Mouse (Mus musculus) forebrain, embryonic 14.5 days (tissue): ENCODE data around the gene Gm20388. TPM values are rescaled to one million over a fixed set of nuclear protein-coding genes. Genes with fewer than 3 reads are reported as not detected.

Experiments used
- ATAC-seq: fragments of 200-750 bp; cut with Nextera tagmentation; 2 replicates; pipeline ENCODE4 v1.8.0; 2017; ENCODE audit warnings: mild to moderate bottlenecking, moderate library complexity
- DNase-seq: peaks from one replicate; pipeline ENCODE4 v3.0.0-alpha.2; 2015; ENCODE audit warnings: low spot score
- H3K27ac ChIP-seq: fragments of 300-500 bp; sonication (generic); 2 replicates; pipeline ENCODE4 v1.5.1; 2014; ENCODE audit warnings: low read depth, mild to moderate bottlenecking, control low read depth, low read length, moderate library complexity
- H3K27me3 ChIP-seq: fragments of 300-500 bp; sonication (generic); replicated peaks from 2 replicates; pipeline ENCODE4 v1.6.1; 2014; ENCODE audit warnings: low read length, control low read depth, mixed read lengths; ENCODE audit not compliant: control insufficient read depth, insufficient read depth
- H3K36me3 ChIP-seq: fragments of 300-500 bp; sonication (generic); 2 replicates; pipeline ENCODE4 v1.6.1; 2014; ENCODE audit warnings: low read length, control low read depth; ENCODE audit not compliant: control insufficient read depth, insufficient read depth
- H3K4me1 ChIP-seq: fragments of 300-500 bp; sonication (generic); 2 replicates; pipeline ENCODE4 v1.6.1; 2014; ENCODE audit warnings: antibody characterized with exemption, low read length, control low read depth; ENCODE audit not compliant: control insufficient read depth, insufficient read depth
- H3K4me2 ChIP-seq: fragments of 300-500 bp; sonication (generic); 2 replicates; pipeline ENCODE4 v1.6.1; 2014; ENCODE audit warnings: mild to moderate bottlenecking, control low read depth, low read length
- H3K4me3 ChIP-seq: fragments of 300-500 bp; sonication (generic); 2 replicates; pipeline ENCODE4 v1.5.1; 2014; ENCODE audit warnings: low read depth, low read length, control low read depth
- H3K9ac ChIP-seq: fragments of 300-500 bp; sonication (generic); 2 replicates; pipeline ENCODE4 v1.6.1; 2014; ENCODE audit warnings: mild to moderate bottlenecking, low read length, control low read depth, moderate library complexity
- H3K9me3 ChIP-seq: fragments of 300-500 bp; sonication (generic); replicated peaks from 2 replicates; pipeline ENCODE4 v1.6.1; 2016; ENCODE audit warnings: low read length, control low read depth, mixed read lengths; ENCODE audit not compliant: control insufficient read depth
- WGBS: fragments of 180-500 bp; shearing (Covaris S2); extraction: QIAGEN DNeasy Blood & Tissue Kit; methylation state at CpG from one replicate; pipeline ENCODE4 v1.1.7; 2014; 5-methylcytosine and 5-hydroxymethylcytosine counted together
- polyA plus RNA-seq: library from polyadenylated mRNA; unstranded; fragments of >200 nt; fragmentation: Nextera tagmentation; extraction: Ambion mirVana; gene quantifications from 2 replicates; pipeline ENCODE4 v1.2.1, GENCODE M21; 2014

Gm20388 gene
- polyA plus RNA-seq, 1 experiment from 2014 or later = 7.4 TPM

GRCm38 (mm10) chr8:123657826-123658225 lies 3747.2 kb downstream of the Gm20388 start:
- Histone ChIP-seq H3K4me3 (no peak overlapping the region), H3K4me1 (peaks cover 10% of the 10 kb centered on the region), H3K27ac (no peak overlapping the region), H3K27me3 (no peaks in the 10 kb centered on the region), H3K4me2 (no peak overlapping the region), H3K9ac (no peak overlapping the region), H3K36me3 (peaks cover 44% of the 10 kb centered on the region), H3K9me3 (no peaks in the 10 kb centered on the region)
- DNase-seq = no peak
- ATAC-seq = no peak
- 89% methylated on average over 8 of the region's 8 CpGs for WGBS

GRCm38 (mm10) chr8:123659469-123660057 lies 3748.9 kb downstream of the Gm20388 start:
- ATAC-seq (no peak), DNase-seq (no peak)
- Histone ChIP-seq H3K36me3 (peaks cover 60% of the 10 kb centered on the region), H3K4me1 (peaks cover 10% of the 10 kb centered on the region), H3K9ac (no peak overlapping the region), H3K27me3 (no peaks in the 10 kb centered on the region), H3K4me3 (no peak overlapping the region), H3K9me3 (no peaks in the 10 kb centered on the region), H3K4me2 (no peak overlapping the region), H3K27ac (no peak overlapping the region)
- 89% methylated on average over 10 of the region's 10 CpGs for WGBS

- no peak overlapping the region for H3K4me3 ChIP-seq
- H3K9me3 ChIP-seq = no peaks in the 10 kb centered on the region
- H3K27ac ChIP-seq = no peak overlapping the region
- H3K36me3 ChIP-seq = peaks cover 54% of the 10 kb centered on the region
- no peak overlapping the region for H3K9ac ChIP-seq
- no peak overlapping the region for H3K4me2 ChIP-seq
- ATAC-seq = no peak
- no peaks in the 10 kb centered on the region for H3K4me1 ChIP-seq
- no peaks in the 10 kb centered on the region for H3K27me3 ChIP-seq
- WGBS = 89% methylated on average over 11 of the region's 11 CpGs
- no peak for DNase-seq
Observed at GRCm38 (mm10) chr8:123661515-123661914, 3750.9 kb downstream of the Gm20388 start.

- Histone ChIP-seq H3K4me3 (no peak overlapping the region), H3K9me3 (no peaks in the 10 kb centered on the region), H3K9ac (no peak overlapping the region), H3K4me1 (no peaks in the 10 kb centered on the region), H3K36me3 (peaks cover 37% of the 10 kb centered on the region), H3K27ac (no peak overlapping the region), H3K4me2 (no peak overlapping the region), H3K27me3 (no peaks in the 10 kb centered on the region)
- 93% methylated on average over 6 of the region's 6 CpGs for WGBS
- DNase-seq = no peak
- ATAC-seq = no peak
Observed at GRCm38 (mm10) chr8:123665580-123665979, 3754.9 kb downstream of the Gm20388 start.

- no peaks in the 10 kb centered on the region for H3K27me3 ChIP-seq
- ATAC-seq (no peak), DNase-seq (no peak)
- H3K36me3 ChIP-seq = peaks cover 24% of the 10 kb centered on the region
- H3K4me3 ChIP-seq = no peak overlapping the region
- no peak overlapping the region for H3K9ac ChIP-seq
- no peaks in the 10 kb centered on the region for H3K9me3 ChIP-seq
- no peak overlapping the region for H3K4me2 ChIP-seq
- H3K27ac ChIP-seq = no peak overlapping the region
- 83% methylated on average over 1 of the region's 1 CpGs for WGBS
- no peaks in the 10 kb centered on the region for H3K4me1 ChIP-seq
Observed at GRCm38 (mm10) chr8:123666832-123667231, 3756.2 kb downstream of the Gm20388 start.

- no peaks in the 10 kb centered on the region for H3K9me3 ChIP-seq
- H3K9ac ChIP-seq = no peak overlapping the region
- DNase-seq = no peak
- H3K36me3 ChIP-seq = peaks cover 8% of the 10 kb centered on the region
- ATAC-seq = no peak
- no peaks in the 10 kb centered on the region for H3K4me1 ChIP-seq
- H3K4me2 ChIP-seq = no peak overlapping the region
- H3K27ac ChIP-seq = no peak overlapping the region
- H3K27me3 ChIP-seq = no peaks in the 10 kb centered on the region
- no peak overlapping the region for H3K4me3 ChIP-seq
- 27% methylated on average over 4 of the region's 4 CpGs for WGBS
Observed at GRCm38 (mm10) chr8:123668681-123669080, 3758.0 kb downstream of the Gm20388 start.

- DNase-seq (no peak), ATAC-seq (no peak)
- Histone ChIP-seq H3K4me3 (no peak overlapping the region), H3K4me2 (no peak overlapping the region), H3K9me3 (no peaks in the 10 kb centered on the region), H3K27me3 (no peaks in the 10 kb centered on the region), H3K36me3 (no peaks in the 10 kb centered on the region), H3K27ac (no peak overlapping the region), H3K4me1 (no peaks in the 10 kb centered on the region), H3K9ac (no peak overlapping the region)
- 65% methylated on average over 7 of the region's 7 CpGs for WGBS
Observed at GRCm38 (mm10) chr8:123670766-123671165, 3760.1 kb downstream of the Gm20388 start.

- DNase-seq = no peak
- no peaks in the 10 kb centered on the region for H3K4me1 ChIP-seq
- no peaks in the 10 kb centered on the region for H3K27me3 ChIP-seq
- H3K4me2 ChIP-seq = no peak overlapping the region
- no peak overlapping the region for H3K27ac ChIP-seq
- 68% methylated on average over 7 of the region's 7 CpGs for WGBS
- H3K9ac ChIP-seq = no peak overlapping the region
- no peak for ATAC-seq
- no peaks in the 10 kb centered on the region for H3K9me3 ChIP-seq
- H3K4me3 ChIP-seq = no peak overlapping the region
- H3K36me3 ChIP-seq = no peaks in the 10 kb centered on the region
Observed at GRCm38 (mm10) chr8:123671454-123671853, 3760.8 kb downstream of the Gm20388 start.

GRCm38 (mm10) chr8:123672648-123673047 lies 3762.0 kb downstream of the Gm20388 start:
- no peak overlapping the region for H3K9ac ChIP-seq
- H3K4me2 ChIP-seq = no peak overlapping the region
- no peak for ATAC-seq
- no peaks in the 10 kb centered on the region for H3K36me3 ChIP-seq
- no peak for DNase-seq
- H3K9me3 ChIP-seq = no peaks in the 10 kb centered on the region
- H3K27ac ChIP-seq = no peak overlapping the region
- WGBS = 76% methylated on average over 6 of the region's 6 CpGs
- no peaks in the 10 kb centered on the region for H3K27me3 ChIP-seq
- H3K4me1 ChIP-seq = no peaks in the 10 kb centered on the region
- H3K4me3 ChIP-seq = no peak overlapping the region
